Mouse (Mus musculus) intestine, embryonic 15.5 days (tissue): ENCODE data around the gene Vasp. TPM values are rescaled to one million over a fixed set of nuclear protein-coding genes. Genes with fewer than 3 reads are reported as not detected.

Source experiments
- ATAC-seq: fragments of 200-750 bp; cut with Nextera tagmentation; 2 replicates; pipeline ENCODE4 v1.8.0; 2017; ENCODE audit warnings: moderate TSS enrichment, moderate library complexity
- H3K27ac ChIP-seq: fragments of 300-500 bp; sonication (generic); 2 replicates; pipeline ENCODE4 v1.5.1; 2015; ENCODE audit warnings: mild to moderate bottlenecking, inconsistent platforms
- H3K27me3 ChIP-seq: fragments of 300-500 bp; sonication (generic); replicated peaks from 2 replicates; pipeline ENCODE4 v1.6.1; 2015; ENCODE audit warnings: inconsistent platforms
- H3K36me3 ChIP-seq: fragments of 300-500 bp; sonication (generic); 2 replicates; pipeline ENCODE4 v1.6.1; 2015; ENCODE audit warnings: inconsistent platforms
- H3K4me1 ChIP-seq: fragments of 300-500 bp; sonication (generic); replicated peaks from 2 replicates; pipeline ENCODE4 v1.6.1; 2015; ENCODE audit warnings: inconsistent platforms
- H3K4me2 ChIP-seq: fragments of 300-500 bp; sonication (generic); replicated peaks from 2 replicates; pipeline ENCODE4 v1.6.1; 2015; ENCODE audit warnings: mild to moderate bottlenecking, inconsistent platforms
- H3K4me3 ChIP-seq: fragments of 300-500 bp; sonication (generic); replicated peaks from 2 replicates; pipeline ENCODE4 v1.5.1; 2015; ENCODE audit warnings: inconsistent platforms
- H3K9ac ChIP-seq: fragments of 300-500 bp; sonication (generic); 2 replicates; pipeline ENCODE4 v1.6.1; 2015; ENCODE audit warnings: inconsistent platforms
- H3K9me3 ChIP-seq: fragments of 300-500 bp; sonication (generic); 2 replicates; pipeline ENCODE4 v1.6.1; 2016; ENCODE audit warnings: inconsistent platforms
- whole genome bisulfite sequencing: fragments of 180-500 bp; shearing (Covaris S2); methylation state at CpG from one replicate; pipeline ENCODE4 v1.1.7; 2015; 5-methylcytosine and 5-hydroxymethylcytosine counted together
- polyA plus RNA-seq: library from polyadenylated mRNA; unstranded; fragments of >200 nt; fragmentation: Nextera tagmentation; extraction: Ambion mirVana; gene quantifications from 2 replicates; pipeline ENCODE4 v1.2.1, GENCODE M21; 2015

Vasp gene
- polyA plus RNA-seq, 1 experiment from 2014 or later: 114 TPM

GRCm38 (mm10) chr7:19239986-19240385, 31.6 kb downstream of the Vasp start:
- 61% methylated on average over 4 of the region's 4 CpGs for WGBS
- peak; percentile 60 for ATAC-seq
- H3K27ac ChIP-seq: no peak overlapping the region

GRCm38 (mm10) chr7:19239423-19239822, 32.2 kb downstream of the Vasp start:
- H3K36me3 ChIP-seq: no peaks in the 10 kb centered on the region
- H3K4me3 ChIP-seq: no peak overlapping the region
- H3K9me3 ChIP-seq: no peaks in the 10 kb centered on the region
- H3K4me2 ChIP-seq: no peak overlapping the region
- peaks cover 19% of the 10 kb centered on the region for H3K4me1 ChIP-seq
- no peak overlapping the region for H3K9ac ChIP-seq
- no peaks in the 10 kb centered on the region for H3K27me3 ChIP-seq
- 0% methylated on average over 1 of the region's 1 CpGs for WGBS
- H3K27ac ChIP-seq: no peak overlapping the region; the same call in 1 of the 2 replicates
- peak; percentile 90 for ATAC-seq

More at GRCm38 (mm10) chr7:19239986-19240385, 31.6 kb downstream of the Vasp start:
- H3K4me1 ChIP-seq: peaks cover 19% of the 10 kb centered on the region
- H3K36me3 ChIP-seq: peaks cover 3% of the 10 kb centered on the region
- H3K4me3 ChIP-seq: no peak overlapping the region
- no peaks in the 10 kb centered on the region for H3K27me3 ChIP-seq
- H3K9me3 ChIP-seq: no peaks in the 10 kb centered on the region
- no peak overlapping the region for H3K4me2 ChIP-seq
- H3K9ac ChIP-seq: no peak overlapping the region

GRCm38 (mm10) chr7:19238344-19238743, 33.3 kb downstream of the Vasp start:
- H3K36me3 ChIP-seq: no peaks in the 10 kb centered on the region
- H3K27ac ChIP-seq: no peak overlapping the region
- no peak overlapping the region for H3K9ac ChIP-seq
- no peaks in the 10 kb centered on the region for H3K9me3 ChIP-seq
- H3K4me1 ChIP-seq: peaks cover 19% of the 10 kb centered on the region
- no peaks in the 10 kb centered on the region for H3K27me3 ChIP-seq
- ATAC-seq: no peak
- WGBS: 94% methylated on average over 4 of the region's 4 CpGs
- no peak overlapping the region for H3K4me3 ChIP-seq
- no peak overlapping the region for H3K4me2 ChIP-seq

GRCm38 (mm10) chr7:19236411-19236810, 35.2 kb downstream of the Vasp start:
- Histone ChIP-seq H3K36me3 (no peaks in the 10 kb centered on the region), H3K4me1 (peaks cover 24% of the 10 kb centered on the region), H3K4me2 (no peak overlapping the region), H3K9ac (no peak overlapping the region), H3K27ac (peak overlapping the region; percentile 11; the same call in 1 of the 2 replicates), H3K9me3 (no peaks in the 10 kb centered on the region), H3K4me3 (no peak overlapping the region), H3K27me3 (no peaks in the 10 kb centered on the region)
- no peak for ATAC-seq
- 73% methylated on average over 2 of the region's 2 CpGs for WGBS

GRCm38 (mm10) chr7:19235092-19235671, 36.4 kb downstream of the Vasp start:
- ATAC-seq: 0 out of 2 replicates have a peak, but pooled peaks have one; percentile 7
- H3K4me3 ChIP-seq: no peak overlapping the region
- H3K27ac ChIP-seq: peak overlapping the region; percentile 44; the same call in 1 of the 2 replicates
- no peaks in the 10 kb centered on the region for H3K36me3 ChIP-seq
- H3K9ac ChIP-seq: no peak overlapping the region
- H3K27me3 ChIP-seq: no peaks in the 10 kb centered on the region
- 86% methylated on average over 2 of the region's 2 CpGs for WGBS
- H3K4me1 ChIP-seq: peaks cover 25% of the 10 kb centered on the region
- H3K9me3 ChIP-seq: no peaks in the 10 kb centered on the region
- H3K4me2 ChIP-seq: no peak overlapping the region

- peak overlapping the region; percentile 44; the same call in 1 of the 2 replicates for H3K27ac ChIP-seq
- no peaks in the 10 kb centered on the region for H3K36me3 ChIP-seq
- no peak overlapping the region for H3K4me2 ChIP-seq
- WGBS: 75% methylated on average over 5 of the region's 5 CpGs
- no peaks in the 10 kb centered on the region for H3K9me3 ChIP-seq
- ATAC-seq: no peak
- H3K9ac ChIP-seq: no peak overlapping the region
- no peak overlapping the region for H3K4me3 ChIP-seq
- peaks cover 27% of the 10 kb centered on the region for H3K4me1 ChIP-seq
- H3K27me3 ChIP-seq: no peaks in the 10 kb centered on the region
Observed at GRCm38 (mm10) chr7:19234652-19235051, 37.0 kb downstream of the Vasp start.

- no peak overlapping the region for H3K9ac ChIP-seq
- H3K4me2 ChIP-seq: no peak overlapping the region
- H3K4me3 ChIP-seq: no peak overlapping the region
- H3K27ac ChIP-seq: peak overlapping the region; percentile 68
- H3K36me3 ChIP-seq: no peaks in the 10 kb centered on the region
- H3K4me1 ChIP-seq: peaks cover 32% of the 10 kb centered on the region
- 74% methylated on average over 3 of the region's 3 CpGs for WGBS
- no peaks in the 10 kb centered on the region for H3K9me3 ChIP-seq
- no peak for ATAC-seq
- no peaks in the 10 kb centered on the region for H3K27me3 ChIP-seq
Observed at GRCm38 (mm10) chr7:19231849-19232248, 39.8 kb downstream of the Vasp start.

GRCm38 (mm10) chr7:19230899-19231298, 40.7 kb downstream of the Vasp start:
- Histone ChIP-seq H3K36me3 (no peaks in the 10 kb centered on the region), H3K4me2 (no peak overlapping the region), H3K4me3 (no peak overlapping the region), H3K9me3 (no peaks in the 10 kb centered on the region), H3K27me3 (no peaks in the 10 kb centered on the region), H3K4me1 (peaks cover 29% of the 10 kb centered on the region), H3K9ac (0 out of 2 replicates have a peak overlapping the region, but pooled peaks have one; percentile 13), H3K27ac (no peak overlapping the region)
- WGBS: 93% methylated on average over 5 of the region's 5 CpGs
- no peak for ATAC-seq

- ATAC-seq: no peak
- H3K27me3 ChIP-seq: no peaks in the 10 kb centered on the region
- H3K4me3 ChIP-seq: no peak overlapping the region
- H3K4me2 ChIP-seq: peak overlapping the region; percentile 75
- 0 out of 2 replicates have a peak, but pooled peaks cover 4% of the 10 kb centered on the region for H3K36me3 ChIP-seq
- WGBS: 76% methylated on average over 2 of the region's 2 CpGs
- H3K4me1 ChIP-seq: peaks cover 27% of the 10 kb centered on the region
- no peaks in the 10 kb centered on the region for H3K9me3 ChIP-seq
- H3K9ac ChIP-seq: peak overlapping the region; percentile 56
- H3K27ac ChIP-seq: peak overlapping the region; percentile 54; the same call in 1 of the 2 replicates
Observed at GRCm38 (mm10) chr7:19230041-19230580, 41.5 kb downstream of the Vasp start.

- H3K27ac ChIP-seq: peak overlapping the region; percentile 80
- H3K4me2 ChIP-seq: peak overlapping the region; percentile 75
- 24% methylated on average over 5 of the region's 5 CpGs for WGBS
- ATAC-seq: no peak
- H3K4me3 ChIP-seq: peak overlapping the region; percentile 68
- H3K9ac ChIP-seq: peak overlapping the region; percentile 56
- H3K9me3 ChIP-seq: no peaks in the 10 kb centered on the region
- H3K27me3 ChIP-seq: no peaks in the 10 kb centered on the region
- 0 out of 2 replicates have a peak, but pooled peaks cover 4% of the 10 kb centered on the region for H3K36me3 ChIP-seq
- peaks cover 30% of the 10 kb centered on the region for H3K4me1 ChIP-seq
Observed at GRCm38 (mm10) chr7:19229404-19229803, 42.2 kb downstream of the Vasp start.

- Histone ChIP-seq H3K4me2 (peak overlapping the region; percentile 75), H3K27ac (peak overlapping the region; percentile 80), H3K27me3 (no peaks in the 10 kb centered on the region), H3K36me3 (0 out of 2 replicates have a peak, but pooled peaks cover 4% of the 10 kb centered on the region), H3K9ac (peak overlapping the region; percentile 56), H3K4me3 (peak overlapping the region; percentile 68), H3K9me3 (no peaks in the 10 kb centered on the region), H3K4me1 (peaks cover 30% of the 10 kb centered on the region)
- WGBS: under 1% methylated on average over 14 of the region's 14 CpGs
- no peak for ATAC-seq
Observed at GRCm38 (mm10) chr7:19228793-19229148, 42.8 kb downstream of the Vasp start.

GRCm38 (mm10) chr7:19227883-19228792, 43.5 kb downstream of the Vasp start, which contains the start of gene Opa3:
Opa3 (plus strand) TSS chr7:19228334.
- Histone ChIP-seq H3K36me3 (0 out of 2 replicates have a peak, but pooled peaks cover 4% of the 10 kb centered on the region), H3K9me3 (no peaks in the 10 kb centered on the region), H3K4me3 (peak within 1 kb of the TSS; percentile 68), H3K27ac (peak within 1 kb of the TSS; percentile 99), H3K4me1 (peaks cover 30% of the 10 kb centered on the region), H3K27me3 (no peaks in the 10 kb centered on the region), H3K4me2 (peak within 1 kb of the TSS; percentile 75), H3K9ac (peak within 1 kb of the TSS; percentile 78)
- WGBS: under 1% methylated on average over 89 of the region's 91 CpGs
- peak; percentile 94 for ATAC-seq
